Mouse (Mus musculus): ENCODE measurements around the gene Twist1. TPM values are rescaled to one million over a fixed set of nuclear protein-coding genes. Genes with fewer than 3 reads are reported as not detected.
A peak's percentile ranks its signal among the peaks of the same experiment; 100 is the strongest.

The Twist1 gene
- total RNA-seq, 2 experiments from 2014 or later = 2.1 to 3.5 TPM

- DNase-seq = no peak
- intact Hi-C loops (cut with DNase I; ENCODE audit: low total_unique reads) = no loop called here
Measured at GRCm38 (mm10) chr12:33964427-33964826, 7.0 kb downstream of the Twist1 start.

- DNase-seq = no peak
- intact Hi-C loops (cut with DNase I; ENCODE audit: low total_unique reads) = no loop called here
Measured at GRCm38 (mm10) chr12:33965661-33966360, 8.3 kb downstream of the Twist1 start.

GRCm38 (mm10) chr12:33966490-33967415 is 9.3 kb downstream of the Twist1 start:
- intact Hi-C loops (cut with DNase I; ENCODE audit: low total_unique reads) = no loop called here
- peak; percentile 17 for DNase-seq

DNA sequence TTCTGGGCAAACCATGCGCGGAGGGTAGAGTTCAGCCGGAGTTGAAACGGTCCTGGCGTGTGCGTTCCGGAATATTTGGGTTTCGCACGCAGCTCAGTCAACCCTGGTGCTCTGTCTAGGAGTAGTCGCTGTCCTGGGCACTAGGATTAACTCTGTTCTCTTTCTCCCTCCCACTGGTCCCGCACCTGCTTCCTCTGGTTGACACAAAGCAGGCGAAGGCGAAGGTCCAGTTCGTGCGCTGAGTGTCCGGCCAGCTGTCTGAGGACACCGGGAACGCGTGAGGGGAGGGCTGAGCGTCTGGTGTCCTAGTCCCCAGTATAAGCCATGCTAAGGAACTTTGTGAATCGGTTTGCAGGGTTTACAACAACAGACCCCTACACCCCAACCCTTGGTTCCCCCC is 10.0 kb downstream of the Twist1 start:
- intact Hi-C loops (cut with DNase I; ENCODE audit: low total_unique reads) = no loop called here
- DNase-seq = no peak

- no peak for DNase-seq
- intact Hi-C loops (cut with DNase I; ENCODE audit: low total_unique reads) = no loop called here
Measured at GRCm38 (mm10) chr12:33968041-33968897, 10.8 kb downstream of the Twist1 start.

- intact Hi-C loops (cut with DNase I; ENCODE audit: low total_unique reads) = no loop called here
- no peak for DNase-seq
Measured at GRCm38 (mm10) chr12:33968898-33969178, 11.4 kb downstream of the Twist1 start.

GRCm38 (mm10) chr12:33980159-33980558 is 22.7 kb downstream of the Twist1 start:
- intact Hi-C loops (cut with DNase I; ENCODE audit: low total_unique reads) = no loop called here
- no peak for DNase-seq

DNA sequence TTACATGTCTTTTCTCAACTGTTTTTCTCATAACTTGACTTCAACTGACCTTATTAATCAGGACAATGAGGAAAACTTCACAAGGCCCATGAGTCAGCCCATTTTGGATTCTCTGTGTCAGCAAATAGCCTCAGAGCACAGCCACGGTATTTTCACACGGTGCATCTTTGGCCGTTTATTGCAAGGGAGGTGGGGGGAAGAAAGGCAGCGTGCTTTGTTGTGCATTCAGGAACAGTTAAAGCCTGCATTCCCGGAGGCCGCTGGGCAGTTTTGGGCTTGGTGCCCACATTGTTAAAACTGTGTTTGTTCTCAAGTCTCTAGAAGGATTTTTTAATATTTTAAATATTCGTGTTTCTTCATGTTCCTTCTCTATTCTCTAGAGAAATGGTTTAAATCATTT is 24.0 kb downstream of the Twist1 start:
- intact Hi-C loops (cut with DNase I; ENCODE audit: low total_unique reads) = no loop called here
- DNase-seq = no peak

DNA sequence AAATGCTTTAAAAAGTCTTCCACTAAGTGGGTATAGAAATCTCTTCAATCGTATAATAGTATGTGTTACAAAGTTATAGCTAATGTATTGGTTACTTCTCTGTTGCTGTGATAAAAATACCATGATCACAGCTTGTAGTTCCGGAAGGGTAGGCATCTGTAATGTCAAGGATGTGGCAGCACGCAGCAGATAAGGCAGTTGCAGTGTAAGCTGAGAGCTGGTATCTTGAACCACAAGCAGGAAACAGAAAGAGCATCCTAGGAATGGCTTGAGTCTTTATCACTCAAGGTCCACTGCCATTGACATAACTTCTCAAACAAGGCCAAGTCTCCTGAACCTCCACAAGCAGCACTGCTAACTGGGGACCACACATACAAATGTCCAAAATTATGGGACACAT is 35.7 kb downstream of the Twist1 start:
- no peak for DNase-seq
- intact Hi-C loops (cut with DNase I; ENCODE audit: low total_unique reads) = no loop called here

Other genes starting within 250 kb of the Twist1 start
- gene Ferd3l, start 29.2 kb upstream of the Twist1 start, total RNA-seq (2021) = not detected